Comparison of ENCODE assay signal across 14 mouse cellular contexts in genomic region chr5:77102522-77103365, GRCm38 (mm10). TPM values are rescaled to one million over a fixed set of nuclear protein-coding genes. Genes with fewer than 3 reads are reported as not detected.
DNase-seq lines count a peak whose midpoint lies in the region; ATAC-seq lines count a peak whose summit lies in the region.
"Had no signal": no experiment of that assay in that cellular context is flagged by ENCODE, and none has a peak within 500 bp of the region (broad histone marks: within the 10 kb centered on the region; RNA-seq: fewer than 3 reads in every experiment).

No protein-coding gene starts in this region.

- peaks cover 10% of the 10 kb centered on the region; the same call in 1 of the 2 replicates for H3K4me1 ChIP-seq in lung, embryonic 15.5 days
- H3K4me1 ChIP-seq in forebrain, embryonic 12.5 days = peaks cover 19% of the 10 kb centered on the region
- H3K4me1 ChIP-seq in hindbrain, embryonic 15.5 days (replicated peaks) = 0 out of 2 replicates have a peak, but pooled peaks cover 3% of the 10 kb centered on the region

- H3K27ac ChIP-seq in lung, embryonic 15.5 days = no peak overlapping the region
- H3K27ac ChIP-seq in forebrain, embryonic 12.5 days = no peak overlapping the region; the same call in 1 of the 2 replicates
- H3K27ac ChIP-seq in hindbrain, embryonic 15.5 days (replicated peaks) = no peak overlapping the region; the same call in 1 of the 2 replicates
- H3K27ac ChIP-seq: kidney, postnatal 0 days; macrophage had no signal

- H3K9ac ChIP-seq in lung, embryonic 15.5 days = no peak overlapping the region
- H3K9ac ChIP-seq in forebrain, embryonic 12.5 days = no peak overlapping the region
- H3K9ac ChIP-seq in hindbrain, embryonic 15.5 days = no peak overlapping the region

- H3K36me3 ChIP-seq in lung, embryonic 15.5 days = no peaks in the 10 kb centered on the region
- H3K36me3 ChIP-seq in forebrain, embryonic 12.5 days (replicated peaks) = no peaks in the 10 kb centered on the region
- no peaks in the 10 kb centered on the region for H3K36me3 ChIP-seq in hindbrain, embryonic 15.5 days

- WGBS in lung, embryonic 15.5 days = 69% methylated on average over 15 of the region's 15 CpGs
- WGBS in forebrain, embryonic 12.5 days = 65% methylated on average over 15 of the region's 15 CpGs
- 65% methylated on average over 15 of the region's 15 CpGs for WGBS in hindbrain, embryonic 15.5 days

- no peak overlapping the region for H3K4me3 ChIP-seq in lung, embryonic 15.5 days
- H3K4me3 ChIP-seq in forebrain, embryonic 12.5 days (replicated peaks) = no peak overlapping the region
- H3K4me3 ChIP-seq in hindbrain, embryonic 15.5 days = no peak overlapping the region

- H3K27me3 ChIP-seq in lung, embryonic 15.5 days = no peaks in the 10 kb centered on the region
- H3K27me3 ChIP-seq in forebrain, embryonic 12.5 days = peaks cover 59% of the 10 kb centered on the region
- no peaks in the 10 kb centered on the region for H3K27me3 ChIP-seq in hindbrain, embryonic 15.5 days
- H3K27me3 ChIP-seq: CH12.LX had no signal

- DNase-seq in lung, postnatal 14 days = no peak
- DNase-seq in R1 (ENCODE audit: low read depth, low spot score) = peak; percentile 44
- no peak for DNase-seq in cerebellum, postnatal 4 days (ENCODE audit: low spot score in 2 of 2)
- DNase-seq: adrenal gland, postnatal 25 days; gastrocnemius, postnatal 36 days; layer of hippocampus, postnatal 36 days; right cerebral cortex, postnatal 14 days had no signal

- H3K9me3 ChIP-seq in lung, embryonic 15.5 days = no peaks in the 10 kb centered on the region
- H3K9me3 ChIP-seq in forebrain, embryonic 12.5 days = no peaks in the 10 kb centered on the region
- H3K9me3 ChIP-seq in hindbrain, embryonic 15.5 days = no peaks in the 10 kb centered on the region

- ATAC-seq in lung, embryonic 15.5 days (ENCODE audit: borderline replicate concordance, extremely low read depth, low FRiP score, low TSS enrichment) = peak; percentile 55; the same call in 1 of the 2 replicates
- peak; percentile 63; the same call in 1 of the 2 replicates for ATAC-seq in forebrain, embryonic 12.5 days (ENCODE audit: low FRiP score)
- ATAC-seq in hindbrain, embryonic 15.5 days (ENCODE audit: low FRiP score, low read depth) = 0 out of 2 replicates have a peak, but pooled peaks have one; percentile 51
- no peak for ATAC-seq in megakaryocyte-erythroid progenitor cell, adult 5-6 weeks (replicated peaks; ENCODE audit: low FRiP score, low TSS enrichment, poor library complexity, severe bottlenecking)

- no peak overlapping the region for H3K4me2 ChIP-seq in lung, embryonic 15.5 days
- peak overlapping the region; percentile 3; the same call in 1 of the 2 replicates for H3K4me2 ChIP-seq in forebrain, embryonic 12.5 days
- no peak overlapping the region for H3K4me2 ChIP-seq in hindbrain, embryonic 15.5 days

RNA-seq across cellular contexts. Expression of gene Hopx, which starts 12.2 kb away (rescaled TPM):
- 6.4 and 7.9 TPM in 2 replicates for polyA plus RNA-seq in lung, embryonic 15.5 days (2015; fragmentation: Nextera tagmentation; extraction: Ambion mirVana)
- polyA plus RNA-seq in forebrain, embryonic 12.5 days (2016; fragmentation: Nextera tagmentation; extraction: Ambion mirVana) = 1.0 and 1.1 TPM in 2 replicates
- 4.7 and 5.6 TPM in 2 replicates for polyA plus RNA-seq in hindbrain, embryonic 15.5 days (2015; fragmentation: Nextera tagmentation; extraction: Ambion mirVana)
- total RNA-seq in megakaryocyte-erythroid progenitor cell, adult 5-6 weeks (2014; fragmentation: Nextera tagmentation) = 1.9 and 4.7 TPM in 2 replicates
- total RNA-seq in megakaryocyte-erythroid progenitor cell, adult 5-6 weeks (2017) = 1.3 and 2.4 TPM in 2 replicates
